21 mouse cellular contexts compared by ENCODE assay signal in genomic region chr5:62160528-62160927, GRCm38 (mm10).
DNase-seq lines count a peak whose midpoint lies in the region; ATAC-seq and TF ChIP-seq lines count a peak whose summit lies in the region.
"Had no signal": no experiment of that assay in that cellular context is flagged by ENCODE, and none has a peak within 500 bp of the region (broad histone marks: within the 10 kb centered on the region; RNA-seq: fewer than 3 reads in every experiment).

No protein-coding gene starts in this region.

- intact Hi-C loops in heart, postnatal 10 days (cut with DNase I) = no loop called here

- no peak overlapping the region for H3K27ac ChIP-seq in forebrain, embryonic 15.5 days (replicated peaks)
- no peak overlapping the region for H3K27ac ChIP-seq in forebrain, embryonic 12.5 days
- H3K27ac ChIP-seq in layer of hippocampus, adult 2 months = no peak overlapping the region
- no peak overlapping the region for H3K27ac ChIP-seq in heart, embryonic 11.5 days (ENCODE audit: low read depth, low read length)
- H3K27ac ChIP-seq: embryonic facial prominence, embryonic 12.5 days; hindbrain, embryonic 12.5 days; limb, embryonic 13.5 days; liver, embryonic 15.5 days had no signal

- peak; percentile 66; the same call in 1 of the 2 replicates for ATAC-seq in forebrain, embryonic 15.5 days (replicated peaks)
- ATAC-seq in forebrain, embryonic 12.5 days (ENCODE audit: low FRiP score) = no peak
- ATAC-seq in heart, embryonic 11.5 days (replicated peaks; ENCODE audit: insufficient number of reproducible peaks, low FRiP score, low TSS enrichment) = no peak
- ATAC-seq: inflammation-experienced regulatory T-cells, adult 6 months had no signal

- no peaks in the 10 kb centered on the region for H3K4me1 ChIP-seq in forebrain, embryonic 15.5 days
- H3K4me1 ChIP-seq in forebrain, embryonic 12.5 days = no peaks in the 10 kb centered on the region
- no peaks in the 10 kb centered on the region for H3K4me1 ChIP-seq in heart, embryonic 11.5 days (ENCODE audit: control insufficient read depth, insufficient read depth, low read length)
- H3K4me1 ChIP-seq: embryonic facial prominence, embryonic 12.5 days; hindbrain, embryonic 12.5 days; limb, embryonic 13.5 days; liver, embryonic 15.5 days had no signal

- TF ChIP-seq CTCF in layer of hippocampus, adult 2 months (conservative IDR thresholded peaks at IDR 0.05) = no peak

- H3K27me3 ChIP-seq in forebrain, embryonic 15.5 days = no peaks in the 10 kb centered on the region
- no peaks in the 10 kb centered on the region for H3K27me3 ChIP-seq in forebrain, embryonic 12.5 days
- H3K27me3 ChIP-seq in heart, embryonic 11.5 days (ENCODE audit: control insufficient read depth, insufficient read depth, low read length) = no peaks in the 10 kb centered on the region
- H3K27me3 ChIP-seq: embryonic facial prominence, embryonic 12.5 days; hindbrain, embryonic 12.5 days; limb, embryonic 13.5 days; liver, embryonic 15.5 days had no signal

- no peak overlapping the region for H3K9ac ChIP-seq in forebrain, embryonic 15.5 days (replicated peaks)
- no peak overlapping the region for H3K9ac ChIP-seq in forebrain, embryonic 12.5 days
- no peak overlapping the region for H3K9ac ChIP-seq in heart, embryonic 11.5 days (ENCODE audit: low read depth, low read length)
- H3K9ac ChIP-seq: embryonic facial prominence, embryonic 12.5 days; hindbrain, embryonic 12.5 days; limb, embryonic 13.5 days; liver, embryonic 15.5 days had no signal

- no peaks in the 10 kb centered on the region for H3K36me3 ChIP-seq in forebrain, embryonic 15.5 days
- no peaks in the 10 kb centered on the region for H3K36me3 ChIP-seq in forebrain, embryonic 12.5 days (replicated peaks)
- H3K36me3 ChIP-seq in heart, embryonic 11.5 days (ENCODE audit: control insufficient read depth, insufficient read depth, low read length) = no peaks in the 10 kb centered on the region
- H3K36me3 ChIP-seq: embryonic facial prominence, embryonic 12.5 days; hindbrain, embryonic 12.5 days; limb, embryonic 13.5 days; liver, embryonic 15.5 days had no signal

- WGBS in forebrain, embryonic 15.5 days = 70% methylated on average over 2 of the region's 2 CpGs
- 87% methylated on average over 2 of the region's 2 CpGs for WGBS in forebrain, embryonic 12.5 days
- whole genome bisulfite sequencing in heart, embryonic 11.5 days (ENCODE audit: insufficient replicate concordance) = 80% methylated on average over 2 of the region's 2 CpGs

- peak; percentile 20 to 53 for DNase-seq in layer of hippocampus, adult 2 months (ENCODE audit: low spot score in 2 of 2)
- DNase-seq in layer of hippocampus, postnatal 36 days = no peak
- peak; percentile 32 to 38 for DNase-seq in right cerebral cortex, postnatal 10 days (ENCODE audit: low spot score in 2 of 2)
- DNase-seq in right cerebral cortex, postnatal 14 days = no peak
- no peak for DNase-seq in heart, postnatal 10 days
- DNase-seq: cerebellum, adult 11 months; cerebellum, postnatal 36 days; gastrocnemius, postnatal 10 days; heart, adult 18-20 months; kidney, adult 8-10 months; kidney, postnatal 4 days; lung, postnatal 14 days; thymus, postnatal 25 days had no signal

- no peak overlapping the region for H3K4me3 ChIP-seq in forebrain, embryonic 15.5 days
- H3K4me3 ChIP-seq in forebrain, embryonic 12.5 days (replicated peaks) = no peak overlapping the region
- H3K4me3 ChIP-seq in layer of hippocampus, adult 2 months = no peak overlapping the region
- H3K4me3 ChIP-seq in heart, embryonic 11.5 days (ENCODE audit: low read depth, low read length) = no peak overlapping the region
- H3K4me3 ChIP-seq: embryonic facial prominence, embryonic 12.5 days; hindbrain, embryonic 12.5 days; limb, embryonic 13.5 days; liver, embryonic 15.5 days had no signal

- H3K4me2 ChIP-seq in forebrain, embryonic 15.5 days (replicated peaks) = no peak overlapping the region
- H3K4me2 ChIP-seq in forebrain, embryonic 12.5 days = no peak overlapping the region
- H3K4me2 ChIP-seq in heart, embryonic 11.5 days = no peak overlapping the region
- H3K4me2 ChIP-seq: embryonic facial prominence, embryonic 12.5 days; hindbrain, embryonic 12.5 days; limb, embryonic 13.5 days; liver, embryonic 15.5 days had no signal

- no peaks in the 10 kb centered on the region for H3K9me3 ChIP-seq in forebrain, embryonic 15.5 days
- no peaks in the 10 kb centered on the region for H3K9me3 ChIP-seq in forebrain, embryonic 12.5 days
- H3K9me3 ChIP-seq in heart, embryonic 11.5 days (replicated peaks; ENCODE audit: control insufficient read depth, low read length) = no peaks in the 10 kb centered on the region
- H3K9me3 ChIP-seq: embryonic facial prominence, embryonic 12.5 days; hindbrain, embryonic 12.5 days; liver, embryonic 15.5 days had no signal

Comparison
In these comparisons a context has a peak if more than half of its experiments do, and no peak if none do; other contexts are left out.
1. DNase-seq: peak in layer of hippocampus, adult 2 months (2 of 2) and right cerebral cortex, postnatal 10 days (2 of 2); none in layer of hippocampus, postnatal 36 days (0 of 2), right cerebral cortex, postnatal 14 days (single experiment) and heart, postnatal 10 days (0 of 2).